Mouse (Mus musculus) ovary, postnatal 14 days (tissue): Measurements from ENCODE around the gene Car5a.

ENCODE experiments used
- DNase-seq: peaks from one replicate; pipeline ENCODE4 v3.0.0; 2022; ENCODE audit warnings: low spot score

The Car5a gene

DNA sequence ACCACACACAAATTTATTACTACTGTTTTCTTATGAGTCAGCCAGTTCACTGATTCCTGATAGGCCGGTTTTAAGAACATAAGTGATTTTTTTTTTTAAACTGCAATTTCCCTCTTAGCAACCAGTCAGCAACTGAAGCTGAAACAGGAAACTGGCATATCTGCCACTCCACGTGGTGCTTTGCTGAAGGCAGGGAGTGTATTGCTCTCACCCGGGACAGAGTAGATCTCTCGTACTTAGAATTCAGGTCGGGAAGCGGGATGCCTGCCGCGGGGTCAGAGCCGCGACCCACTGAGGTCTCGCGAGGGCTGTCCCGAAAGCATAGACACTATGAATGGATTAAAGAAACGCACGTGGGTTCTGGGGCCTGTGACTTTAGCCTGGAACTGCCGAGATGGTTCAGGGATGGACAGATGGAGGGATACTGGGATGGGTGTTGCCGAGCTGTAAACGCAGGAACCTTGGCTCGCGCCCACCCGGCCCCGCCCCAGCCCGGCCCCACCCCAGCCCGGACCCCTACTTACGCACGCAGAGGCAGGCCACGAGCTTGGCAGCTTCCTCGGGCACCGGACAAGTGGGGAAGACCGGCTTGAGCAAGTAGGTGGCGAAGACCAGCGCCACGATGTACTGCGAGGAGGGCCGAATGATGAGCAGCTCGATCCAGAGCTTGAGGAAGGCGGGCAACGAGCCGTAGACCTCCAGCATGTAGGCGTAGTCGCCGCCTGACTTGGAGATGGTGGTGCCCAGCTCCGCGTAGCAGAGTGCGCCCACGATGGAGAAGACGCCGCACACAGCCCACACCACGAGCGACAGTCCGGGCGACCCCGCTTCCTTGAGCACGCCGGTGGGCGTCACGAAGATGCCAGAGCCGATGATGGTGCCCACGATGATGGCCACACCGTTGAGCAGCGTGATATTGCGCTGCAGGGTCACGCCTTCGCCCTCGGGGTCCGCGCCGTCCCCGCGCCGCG is 37.9 kb downstream of the Car5a start:
- peak; percentile 25 for DNase-seq

DNA sequence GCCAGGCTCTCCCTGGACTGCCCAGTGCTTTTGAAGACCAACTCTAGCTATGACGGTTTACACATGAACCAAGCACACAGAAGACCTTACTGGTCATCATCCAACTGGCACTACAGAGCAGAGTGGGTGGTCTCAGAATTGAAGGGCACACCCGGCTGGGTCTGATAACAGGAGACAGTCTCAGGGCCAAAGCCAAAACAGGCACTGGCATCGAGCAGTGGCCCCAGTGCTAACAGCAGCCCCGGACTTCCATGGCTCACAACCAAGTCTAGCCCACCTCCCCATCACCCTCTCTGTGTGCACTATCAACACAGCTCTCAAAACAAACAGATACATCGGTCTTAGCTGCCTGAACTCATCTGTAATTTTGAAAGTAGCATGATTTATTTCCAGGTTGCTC is 38.8 kb downstream of the Car5a start:
- no peak for DNase-seq

DNA sequence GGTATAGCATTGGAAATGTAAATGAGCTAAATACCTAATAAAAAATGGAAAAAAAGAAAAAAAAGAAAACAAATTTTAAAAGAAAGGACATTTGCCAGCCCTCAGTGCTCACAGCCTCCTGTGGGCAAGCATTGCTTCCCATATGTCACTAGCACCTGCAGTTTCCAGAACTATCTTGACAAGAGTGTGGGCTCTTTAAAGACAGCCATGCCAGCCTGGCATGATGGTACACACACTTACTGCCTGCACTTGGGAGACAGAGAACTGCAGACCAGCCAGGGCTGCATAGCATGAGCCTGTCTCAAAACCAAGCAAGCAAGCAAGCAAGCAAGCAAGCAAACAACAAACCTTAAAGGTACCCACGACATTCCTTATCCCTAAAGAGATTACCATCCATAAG is 39.3 kb downstream of the Car5a start:
- DNase-seq: no peak

DNA sequence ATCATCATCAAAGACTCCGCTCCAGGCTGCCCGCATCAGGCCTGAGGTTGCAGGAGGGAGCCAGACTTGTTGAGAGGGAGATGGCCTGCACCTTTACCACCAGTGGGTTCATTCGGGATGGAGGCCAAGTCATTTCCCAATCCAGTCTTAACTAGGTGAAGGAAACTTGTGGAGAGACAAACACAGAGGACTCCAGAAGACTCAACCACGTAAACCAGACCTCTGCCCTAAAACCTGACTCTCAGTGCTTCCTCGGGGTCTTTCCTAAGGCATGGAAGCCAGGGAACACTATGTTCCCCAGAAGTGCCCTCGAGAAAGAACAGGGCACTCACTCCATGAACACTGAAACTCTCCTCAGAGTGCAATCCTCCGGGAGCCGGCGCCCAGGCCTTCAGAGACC is 39.7 kb downstream of the Car5a start:
- no peak for DNase-seq

DNA sequence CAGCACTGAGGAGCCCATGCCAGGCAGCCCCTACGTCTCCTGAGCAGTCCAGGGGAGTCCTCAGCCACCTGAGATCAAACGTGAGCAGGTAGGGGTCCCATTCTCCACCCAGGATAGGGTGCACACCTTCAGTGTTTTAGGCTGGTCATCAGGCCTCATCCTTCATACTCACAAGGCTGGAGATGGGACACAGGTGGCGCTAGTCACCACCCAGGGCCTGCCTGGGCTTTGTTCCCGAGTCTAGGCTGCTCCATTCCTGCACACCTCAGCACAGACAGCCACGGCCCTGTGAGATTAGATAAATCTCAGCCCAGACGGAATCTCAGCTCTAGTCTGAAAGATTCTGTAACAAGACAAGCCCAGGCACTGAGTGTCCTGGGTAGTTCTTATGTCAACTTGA is 40.7 kb downstream of the Car5a start:
- no peak for DNase-seq

DNA sequence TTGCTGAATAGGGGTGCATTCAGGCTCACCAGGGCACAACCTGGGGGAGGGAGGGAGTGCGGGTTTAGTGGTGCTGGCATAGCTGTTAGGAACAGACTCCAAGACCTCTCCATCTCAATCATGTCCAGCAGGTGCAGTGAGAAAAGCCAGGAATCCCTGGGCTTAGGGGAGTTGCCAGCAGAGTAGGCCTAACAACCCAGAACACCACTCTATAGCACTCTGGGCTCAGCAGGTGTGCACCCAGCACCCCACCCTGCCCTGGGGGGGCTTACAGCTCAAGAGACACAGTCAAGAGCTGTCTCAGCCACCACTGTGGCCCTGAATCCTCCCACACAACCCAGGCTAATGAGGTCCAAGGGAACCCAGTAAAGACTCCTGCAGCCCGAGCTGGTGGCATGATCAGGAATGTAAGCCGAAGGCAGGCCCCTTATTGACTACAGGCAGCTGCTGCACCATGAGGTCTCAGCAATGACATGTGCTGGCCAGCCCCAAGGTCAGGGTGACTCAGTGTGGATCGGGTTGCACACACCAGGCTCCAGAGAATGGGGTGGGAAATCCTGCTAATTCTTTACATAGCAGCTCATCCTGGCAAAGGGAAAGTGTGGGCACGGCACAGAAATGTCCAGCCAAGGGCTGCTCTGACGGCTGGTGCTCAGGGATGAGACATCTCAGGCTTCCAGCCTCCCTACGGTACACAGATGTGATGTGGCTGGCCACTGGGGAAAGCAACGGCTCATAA is 43.0 kb downstream of the Car5a start:
- no peak for DNase-seq

DNA sequence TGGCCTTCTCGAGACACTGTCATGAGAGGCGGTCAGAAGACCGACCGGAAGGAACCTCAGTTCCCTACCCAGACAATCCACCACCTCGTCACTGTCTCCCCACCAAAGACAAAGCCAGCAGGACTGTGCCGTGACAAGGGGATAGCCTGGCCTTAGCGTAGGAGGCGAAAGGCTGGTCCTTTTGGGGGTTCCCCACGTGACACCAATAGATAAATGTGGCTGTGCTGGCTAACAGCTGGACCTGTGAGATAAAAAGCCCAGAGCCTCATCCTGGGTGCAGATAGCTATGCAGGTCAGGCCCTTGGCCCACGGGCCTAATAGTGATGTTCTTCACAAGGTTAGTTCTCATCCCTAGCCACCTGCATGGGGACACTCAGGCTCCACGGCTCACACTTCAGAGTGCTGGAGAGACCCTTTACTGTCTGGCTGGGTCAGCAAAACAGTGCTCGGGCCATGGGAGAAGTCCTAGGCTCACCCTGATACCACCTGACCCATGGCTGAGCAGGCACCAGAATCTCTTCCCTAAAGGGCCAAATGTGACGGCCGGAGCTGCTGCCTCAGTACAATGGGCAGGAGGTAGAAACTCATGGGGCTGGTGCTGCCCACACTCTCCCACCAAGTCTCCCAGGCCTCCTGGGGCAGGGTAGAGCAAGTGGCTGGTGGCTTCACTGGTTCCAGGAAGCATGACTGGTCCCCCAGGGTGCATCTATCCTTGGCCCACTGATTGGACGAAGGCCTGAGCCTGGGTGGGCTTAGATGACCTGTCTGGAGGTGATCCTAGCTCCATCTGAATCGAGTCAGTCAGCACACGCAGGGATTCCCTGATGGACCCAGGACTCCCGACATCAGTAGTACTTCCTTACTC is 45.3 kb downstream of the Car5a start:
- no peak for DNase-seq

DNA sequence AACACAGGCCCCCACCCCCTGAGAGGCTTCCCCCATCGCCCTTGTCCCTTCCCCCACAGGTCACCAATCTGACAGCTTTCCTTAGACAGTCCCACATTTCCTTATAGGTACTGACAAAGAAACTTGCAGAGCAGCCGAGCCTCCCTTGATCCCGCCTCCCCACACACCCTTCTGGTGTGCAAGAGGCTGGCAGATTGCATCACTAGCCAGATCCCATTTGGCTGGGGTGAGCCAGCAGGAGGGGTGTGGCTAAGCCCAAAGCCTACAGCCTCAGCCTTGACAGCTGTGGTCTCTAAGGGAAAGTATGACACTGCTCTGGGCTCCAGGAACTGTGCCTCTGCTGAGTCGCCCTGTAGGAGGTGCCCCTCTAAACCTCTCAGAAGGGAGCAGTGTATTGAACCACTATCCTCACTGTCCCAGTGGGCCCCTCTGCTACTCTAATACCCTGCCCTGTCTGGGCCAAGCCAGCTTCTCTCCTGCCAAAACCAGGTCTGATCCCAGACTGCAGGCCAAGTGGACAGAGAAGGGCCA is 46.2 kb downstream of the Car5a start:
- DNase-seq: no peak

DNA sequence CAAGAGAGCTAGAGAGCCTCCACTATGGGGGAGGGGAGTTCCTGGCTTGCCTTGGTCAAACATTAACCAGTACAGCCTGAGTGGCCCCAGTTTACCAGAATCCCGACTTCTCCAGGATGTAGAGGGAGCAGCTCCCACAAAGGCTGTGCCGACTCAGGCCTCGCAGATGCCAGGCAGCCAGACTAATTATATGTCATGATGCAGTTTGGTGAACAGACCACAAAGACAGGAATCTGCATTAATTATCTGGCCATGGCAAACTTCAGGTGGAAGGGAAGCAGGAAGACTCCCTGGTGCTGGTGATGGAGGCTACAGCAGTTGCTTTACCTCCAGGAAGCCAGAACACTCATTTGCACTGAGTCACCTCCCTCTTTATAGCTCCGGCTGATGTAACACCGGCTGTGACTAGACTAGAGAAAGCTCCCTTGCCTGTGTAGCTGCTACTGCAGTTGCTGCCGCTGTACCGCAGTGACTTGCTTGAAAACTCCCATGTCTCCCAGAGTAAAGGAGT is 46.8 kb downstream of the Car5a start:
- no peak for DNase-seq

DNA sequence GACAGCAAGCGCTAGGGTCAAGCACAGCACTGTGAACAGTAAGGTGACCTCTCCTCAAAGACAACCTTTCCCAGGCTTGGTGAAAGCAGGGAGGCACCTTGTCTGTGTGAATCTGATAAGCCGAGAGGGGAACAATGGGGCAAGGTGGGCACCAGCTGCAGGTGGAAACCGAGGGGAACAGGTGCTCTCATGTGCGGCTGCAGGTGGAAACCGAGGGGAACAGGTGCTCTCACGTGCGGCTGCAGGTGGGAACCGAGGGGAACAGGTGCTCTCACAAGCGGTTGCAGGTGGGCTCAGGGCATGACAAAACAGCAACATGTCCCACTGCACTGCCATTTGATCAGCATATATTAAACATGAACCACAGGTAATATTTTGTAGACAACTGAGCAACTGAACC is 47.5 kb downstream of the Car5a start:
- DNase-seq: no peak

DNA sequence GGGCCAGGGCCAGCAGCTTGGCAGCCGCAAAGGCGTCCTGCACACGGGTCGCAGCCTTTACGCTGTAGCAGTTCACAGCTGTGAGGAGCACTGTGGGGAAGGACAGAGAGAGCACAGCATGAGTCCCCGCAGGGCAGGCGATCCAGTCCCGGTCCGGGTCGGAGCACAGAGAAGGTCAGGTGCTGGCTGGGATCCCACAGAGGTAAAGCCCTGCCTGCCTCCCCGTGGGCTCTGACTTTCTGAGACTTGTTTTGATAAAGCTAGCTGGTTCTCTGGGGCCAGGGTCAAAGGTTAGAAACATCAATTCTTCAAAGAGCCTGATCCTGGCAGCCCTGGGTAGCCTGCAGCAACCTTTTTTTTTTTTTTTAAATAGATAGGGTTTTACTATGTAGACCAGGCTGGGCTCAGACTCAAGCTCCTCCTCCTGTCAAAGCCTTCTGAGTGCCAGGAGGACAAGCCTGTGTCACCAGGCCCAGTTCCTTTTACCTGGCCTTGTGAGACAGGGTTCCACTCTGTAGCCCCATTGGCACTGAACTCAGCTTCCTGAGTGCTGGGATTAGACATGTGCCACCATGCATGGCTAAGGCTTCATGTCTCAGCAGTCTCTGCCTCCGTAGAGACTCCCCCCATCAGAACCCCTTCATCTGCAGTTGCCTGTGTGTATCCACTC is 48.1 kb downstream of the Car5a start:
- DNase-seq: no peak

DNA sequence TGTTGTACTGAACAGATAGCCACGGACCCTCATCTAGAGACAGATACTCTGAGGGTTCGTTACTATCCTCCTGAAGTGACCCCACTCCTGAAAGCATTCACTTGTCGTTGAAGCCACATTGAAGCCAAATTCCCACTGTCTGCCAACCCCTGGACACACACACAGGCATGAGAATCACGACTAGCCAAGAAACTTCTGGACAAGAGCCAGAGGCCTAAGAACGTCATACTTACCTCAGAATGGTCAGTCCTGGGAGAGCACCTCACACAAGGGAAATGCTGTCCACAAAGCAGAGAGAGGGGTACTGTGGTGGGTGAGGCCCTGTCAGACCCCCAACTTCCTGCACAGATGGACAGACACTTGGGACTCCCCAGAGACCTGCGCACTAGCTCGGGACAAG is 48.8 kb downstream of the Car5a start:
- DNase-seq: no peak

DNA sequence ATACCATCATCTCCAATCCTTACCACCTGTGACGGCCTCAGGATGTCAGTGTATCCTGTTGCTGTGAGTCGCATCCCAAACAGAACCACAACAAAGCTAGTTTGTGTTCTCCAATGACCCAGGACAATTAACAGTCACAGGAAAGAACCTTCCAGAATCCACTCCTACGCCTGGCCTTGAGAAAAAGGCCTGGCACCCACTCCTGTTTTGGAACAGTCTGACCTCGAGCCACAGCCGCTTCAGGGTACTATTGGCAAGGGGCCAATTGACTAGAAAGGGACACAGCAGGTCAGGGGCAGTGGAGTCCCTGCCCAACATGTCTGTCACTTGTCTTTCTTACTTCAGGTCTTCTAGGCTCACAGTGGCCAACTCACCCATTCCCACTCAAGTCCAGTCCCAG is 51.8 kb downstream of the Car5a start:
- DNase-seq: no peak

DNA sequence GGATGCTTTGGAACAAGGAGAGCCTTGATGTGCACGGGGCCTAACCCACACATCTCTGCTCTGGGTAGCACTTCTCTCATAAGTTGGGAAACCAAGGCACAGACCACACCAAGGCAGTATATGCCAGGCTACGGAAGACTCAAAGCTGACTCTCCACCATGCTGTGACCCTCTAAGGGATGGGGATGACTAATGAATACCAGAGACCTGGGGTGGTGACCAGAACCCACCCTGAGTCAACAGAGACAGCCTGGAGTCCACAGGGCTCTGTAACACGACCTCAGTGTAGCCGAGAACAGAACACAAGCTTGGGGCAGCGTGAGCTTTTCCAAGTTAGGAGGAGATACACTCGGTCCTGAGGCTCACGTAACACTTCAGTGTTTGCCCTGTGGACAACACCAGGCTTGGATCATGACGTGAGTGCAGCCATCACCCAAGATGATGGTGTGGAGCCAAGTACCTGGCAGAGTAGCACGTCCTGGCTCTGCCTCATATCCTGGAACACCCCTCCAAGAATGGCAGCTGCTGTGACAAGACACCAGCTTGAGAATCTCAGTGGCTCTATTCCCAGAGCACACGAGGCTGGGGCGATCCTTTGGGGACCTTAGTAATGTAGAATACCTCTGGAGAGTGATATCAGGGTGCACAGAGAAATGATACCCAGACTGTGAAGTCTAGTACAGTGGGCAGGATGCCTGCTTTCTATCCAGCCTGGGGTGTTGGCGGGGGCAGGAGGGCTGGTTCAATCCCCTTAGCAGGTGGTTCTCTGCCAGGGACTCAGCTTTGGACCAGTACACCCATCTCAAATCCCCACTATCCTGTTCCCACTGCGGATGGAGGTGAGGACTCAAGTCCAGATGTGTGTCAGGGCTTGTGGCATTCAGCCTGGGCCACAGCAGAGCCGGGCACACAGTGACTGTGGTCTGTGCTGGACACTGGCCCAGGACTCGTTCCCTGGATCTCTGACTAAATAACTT is 54.6 kb downstream of the Car5a start:
- no peak for DNase-seq

DNA sequence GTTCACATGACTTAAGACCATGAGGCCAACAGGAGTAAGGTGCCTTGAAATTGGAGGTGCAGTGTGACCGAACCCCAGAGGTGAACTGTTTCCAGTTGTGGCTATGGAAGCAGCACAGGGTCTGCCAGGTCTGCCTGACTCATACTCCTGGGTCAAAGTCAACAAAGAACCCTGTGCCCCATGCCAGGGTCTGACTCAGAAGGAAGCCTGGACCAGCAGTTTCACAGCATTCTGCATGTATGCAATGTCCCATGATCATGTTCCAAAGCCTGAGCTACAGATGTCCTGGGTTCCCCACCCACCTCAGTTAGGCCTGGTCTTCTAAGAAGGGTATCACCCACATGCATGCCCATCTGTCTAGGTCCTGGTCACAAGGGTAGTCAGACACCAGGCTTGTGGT is 55.4 kb downstream of the Car5a start:
- DNase-seq: no peak

DNA sequence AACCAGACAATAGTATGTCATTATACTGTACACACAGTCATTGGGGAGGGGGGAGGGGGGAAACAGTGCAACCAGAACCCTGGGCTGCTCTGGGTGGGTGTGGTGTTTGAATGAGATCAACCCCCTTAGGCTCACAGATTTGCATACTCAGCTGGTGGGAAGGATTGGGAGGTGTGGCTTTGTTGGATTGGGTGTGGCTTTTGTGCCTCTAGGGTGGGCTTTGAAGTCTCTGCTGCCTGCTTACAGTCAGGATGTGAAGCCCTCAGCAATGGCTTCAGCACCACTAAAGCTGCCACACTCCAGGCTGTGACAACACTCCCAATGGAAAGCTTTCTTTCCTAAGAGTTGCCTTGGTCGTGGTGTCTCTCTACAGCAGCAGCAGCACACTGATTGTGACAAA is 57.2 kb downstream of the Car5a start:
- DNase-seq: no peak

DNA sequence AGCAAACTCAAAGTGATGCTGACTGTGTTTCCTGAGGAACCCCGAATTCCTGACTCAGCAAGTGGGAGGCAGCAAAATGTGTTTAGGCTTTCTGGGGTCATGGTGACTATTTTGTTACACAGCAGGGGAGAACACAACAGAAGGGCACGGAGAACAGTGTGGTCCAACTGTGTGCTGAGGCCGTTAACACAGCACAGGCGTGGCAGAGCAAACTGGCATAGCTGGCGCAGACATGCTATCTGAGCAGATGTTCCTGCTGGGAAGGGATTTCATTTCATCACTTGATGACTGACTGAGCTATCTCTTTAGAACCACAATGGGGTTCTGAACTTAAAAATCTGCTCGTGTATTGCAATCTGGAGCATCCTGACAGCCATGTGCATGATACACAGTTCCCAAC is 59.3 kb downstream of the Car5a start:
- DNase-seq: no peak

DNA sequence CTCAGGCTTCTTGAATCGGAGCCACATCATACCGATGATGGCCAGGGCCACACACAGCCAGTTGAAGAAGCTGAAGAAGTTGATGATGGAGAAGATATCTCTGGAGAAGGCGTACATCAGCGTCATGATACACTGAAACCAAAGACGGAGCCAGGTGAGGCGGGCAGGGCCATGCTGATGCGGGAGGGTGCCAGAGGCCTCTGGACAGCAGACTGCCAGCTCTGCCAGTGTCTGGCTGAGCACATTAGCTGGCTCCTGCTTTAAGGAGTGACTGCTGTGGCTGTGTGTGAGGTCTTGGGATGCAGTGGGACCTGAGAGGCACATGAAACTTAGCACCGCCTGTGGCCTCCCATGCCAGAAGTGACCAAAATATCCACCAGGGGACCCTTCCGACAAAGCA is 59.7 kb downstream of the Car5a start:
- DNase-seq: no peak

DNA sequence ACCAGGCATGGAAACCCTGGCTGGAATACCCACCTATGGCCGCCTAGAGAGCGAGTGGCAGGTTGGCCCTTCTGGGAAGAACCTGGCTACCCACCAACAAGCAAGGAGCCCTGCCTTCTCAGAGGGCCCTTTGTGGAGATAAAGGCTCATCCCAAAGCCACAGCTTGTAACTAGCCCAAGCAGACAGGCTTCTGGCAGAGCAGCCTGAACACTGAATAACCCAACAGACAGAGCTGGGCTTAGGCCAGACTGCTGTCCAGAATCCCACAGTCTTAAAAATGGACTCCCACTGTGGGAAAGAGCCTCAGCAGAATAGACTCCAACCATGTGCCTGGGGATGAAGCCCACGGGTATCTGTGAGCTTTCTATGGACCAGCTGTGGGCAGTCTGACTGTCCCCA is 60.5 kb downstream of the Car5a start:
- DNase-seq: no peak

DNA sequence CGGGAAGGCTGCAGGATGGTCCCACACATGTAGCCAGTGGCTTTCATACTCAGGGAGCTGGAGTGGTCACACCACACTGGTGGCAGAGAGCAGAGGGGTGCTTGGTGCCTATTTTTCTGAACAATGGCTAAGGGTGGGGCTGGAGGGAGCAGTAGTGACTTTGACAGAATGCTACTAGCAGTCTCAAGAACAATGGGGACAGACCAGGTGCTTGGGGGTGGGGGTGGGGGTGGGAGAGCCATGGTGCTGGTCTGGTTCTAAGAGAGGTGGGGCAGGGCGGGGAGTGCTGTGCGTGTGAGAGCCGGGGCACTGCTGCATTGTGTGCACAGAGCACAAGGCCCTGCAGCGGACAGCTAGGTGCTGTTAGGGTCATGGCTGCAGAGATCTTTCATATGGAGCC is 62.8 kb downstream of the Car5a start:
- DNase-seq: no peak
